Mouse (Mus musculus) ES-Bruce4 (cell line): ENCODE measurements around the gene Pstpip1.

Source experiments
- CTCF ChIP-seq: IDR thresholded peaks from one replicate; pipeline ENCODE4 v1.8.1; 2011; ENCODE audit warnings: low read depth, low read length
- POLR2A ChIP-seq: IDR thresholded peaks from one replicate; pipeline ENCODE4 v1.8.1; 2011; ENCODE audit warnings: low read length; ENCODE audit not compliant: insufficient read depth

DNA sequence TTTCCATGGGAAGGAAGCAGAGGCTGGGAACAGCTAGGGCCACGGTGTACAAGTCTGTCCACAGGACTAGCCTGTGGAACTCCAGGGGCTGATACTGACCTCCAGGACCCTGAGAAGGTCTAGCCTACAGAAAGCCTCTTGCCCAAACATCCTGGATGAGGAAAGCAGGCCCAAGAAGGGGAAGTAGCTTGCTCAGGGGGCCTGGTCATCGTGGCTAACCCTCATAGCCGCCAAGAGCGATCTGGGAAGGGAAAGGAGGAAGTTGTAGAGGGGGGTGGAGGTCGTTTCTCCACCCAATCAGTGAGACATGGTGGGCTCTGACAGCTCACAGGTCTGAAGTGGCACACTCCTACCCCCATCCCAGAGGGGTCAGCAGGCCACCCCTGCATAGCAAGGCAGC, 18.4 kb downstream of the Pstpip1 start:
- TF ChIP-seq POLR2A (no peak), CTCF (no peak)
